Mouse (Mus musculus) stomach, postnatal 0 days (tissue): ENCODE results near the gene Senp6. TPM values are rescaled to one million over a fixed set of nuclear protein-coding genes. Genes with fewer than 3 reads are reported as not detected.

Experiments
- ATAC-seq: fragments of 200-750 bp; cut with Nextera tagmentation; 2 replicates; pipeline ENCODE4 v1.8.0; 2017; ENCODE audit not compliant: low FRiP score, low TSS enrichment
- DNase-seq: peaks from one replicate; pipeline ENCODE4 v3.0.0-alpha.2; 2016; ENCODE audit warnings: low spot score
- H3K27ac ChIP-seq: fragments of 300-500 bp; sonication (generic); replicated peaks from 2 replicates; pipeline ENCODE4 v1.5.1; 2014; ENCODE audit warnings: mild to moderate bottlenecking, control low read depth
- H3K27me3 ChIP-seq: fragments of 300-500 bp; sonication (generic); 2 replicates; pipeline ENCODE4 v1.6.1; 2014; ENCODE audit warnings: low read length; ENCODE audit not compliant: control insufficient read depth, insufficient read depth
- H3K36me3 ChIP-seq: fragments of 300-500 bp; sonication (generic); 2 replicates; pipeline ENCODE4 v1.6.1; 2014; ENCODE audit warnings: low read length, mixed read lengths; ENCODE audit not compliant: control insufficient read depth, insufficient read depth
- H3K4me1 ChIP-seq: fragments of 300-500 bp; sonication (generic); replicated peaks from 2 replicates; pipeline ENCODE4 v1.6.1; 2014; ENCODE audit warnings: antibody characterized with exemption; ENCODE audit not compliant: control insufficient read depth, insufficient read depth
- H3K4me2 ChIP-seq: fragments of 300-500 bp; sonication (generic); replicated peaks from 2 replicates; pipeline ENCODE4 v1.6.1; 2014; ENCODE audit warnings: low read depth, mild to moderate bottlenecking, control low read depth, moderate library complexity
- H3K4me3 ChIP-seq: fragments of 300-500 bp; sonication (generic); 2 replicates; pipeline ENCODE4 v1.5.1; 2014; ENCODE audit warnings: low read depth, low read length, control low read depth
- H3K9ac ChIP-seq: fragments of 300-500 bp; sonication (generic); 2 replicates; pipeline ENCODE4 v1.6.1; 2014; ENCODE audit warnings: mild to moderate bottlenecking, low read length, control low read depth, mixed read lengths
- H3K9me3 ChIP-seq: fragments of 300-500 bp; sonication (generic); 2 replicates; pipeline ENCODE4 v1.6.1; 2016; ENCODE audit warnings: low read length; ENCODE audit not compliant: control insufficient read depth
- CTCF ChIP-seq: IDR thresholded peaks from 2 replicates; pipeline ENCODE4 v1.5.1; 2016; ENCODE audit warnings: antibody characterized with exemption, low read depth, mild to moderate bottlenecking, moderate library complexity
- EP300 ChIP-seq: optimal IDR thresholded peaks from 2 replicates; pipeline ENCODE3; 2016; ENCODE audit warnings: antibody characterized with exemption
- WGBS: fragments of 180-500 bp; shearing (Covaris S2); extraction: QIAGEN DNeasy Blood & Tissue Kit; methylation state at CpG from one replicate; pipeline ENCODE4 v1.1.7; 2014; 5-methylcytosine and 5-hydroxymethylcytosine counted together
- polyA plus RNA-seq: library from polyadenylated mRNA; unstranded; fragments of >200 nt; fragmentation: Nextera tagmentation; extraction: Ambion mirVana; gene quantifications from 2 replicates; pipeline ENCODE4 v1.2.1, GENCODE M21; 2015

Senp6 gene
- polyA plus RNA-seq, 1 experiment from 2014 or later = 30.2 TPM

DNA sequence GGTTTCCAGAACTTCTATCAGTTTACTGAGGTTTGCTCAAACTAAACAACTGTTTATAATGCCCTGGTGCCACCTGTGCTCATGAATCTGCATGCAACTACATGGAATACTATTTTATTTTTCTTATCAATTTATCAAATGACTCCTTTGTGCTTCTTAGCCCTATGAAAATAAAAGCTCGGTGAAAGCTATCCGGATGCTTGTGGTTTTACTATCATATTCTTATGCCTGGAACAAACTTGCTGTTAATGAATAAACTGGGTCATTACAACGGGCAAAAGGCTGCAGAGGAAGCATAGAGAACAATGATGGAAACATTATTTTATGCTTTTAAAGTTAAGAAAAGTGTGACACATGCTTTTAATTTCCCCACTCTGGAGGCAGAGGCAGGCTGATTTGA lies 3.3 kb downstream of the Senp6 start:
- WGBS = 52% methylated on average over 3 of the region's 3 CpGs
- Histone ChIP-seq H3K27ac (no peak overlapping the region), H3K27me3 (no peaks in the 10 kb centered on the region), H3K9ac (no peak overlapping the region), H3K4me3 (no peak overlapping the region), H3K4me2 (no peak overlapping the region), H3K4me1 (peaks cover 7% of the 10 kb centered on the region; the same call in 1 of the 2 replicates), H3K36me3 (no peaks in the 10 kb centered on the region), H3K9me3 (no peaks in the 10 kb centered on the region)
- ATAC-seq (no peak), DNase-seq (no peak)
- TF ChIP-seq EP300 (no peak), CTCF (no peak)

DNA sequence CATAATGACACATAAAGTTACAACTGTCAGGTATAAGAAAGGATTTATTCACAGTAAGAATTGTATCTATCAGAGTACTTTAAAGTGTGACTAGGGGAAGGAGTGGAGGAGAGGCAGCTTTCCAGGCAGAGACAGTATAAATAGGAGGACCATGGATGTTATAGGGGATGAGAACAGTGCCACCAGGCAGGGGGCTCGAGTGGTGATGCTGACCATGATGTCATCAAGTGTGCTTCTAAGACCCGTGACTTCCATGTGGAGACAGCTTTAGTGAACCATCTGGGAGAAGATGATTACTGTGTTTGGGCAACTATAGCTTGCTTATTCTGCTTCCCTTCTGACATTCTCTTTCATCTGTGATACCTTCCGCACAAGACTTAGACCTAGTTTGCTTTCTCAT lies 4.9 kb downstream of the Senp6 start:
- Histone ChIP-seq H3K27ac (no peak overlapping the region), H3K9ac (no peak overlapping the region), H3K27me3 (no peaks in the 10 kb centered on the region), H3K9me3 (no peaks in the 10 kb centered on the region), H3K4me3 (no peak overlapping the region), H3K4me1 (peaks cover 7% of the 10 kb centered on the region; the same call in 1 of the 2 replicates), H3K36me3 (no peaks in the 10 kb centered on the region), H3K4me2 (no peak overlapping the region)
- ATAC-seq (no peak), DNase-seq (no peak)
- TF ChIP-seq CTCF (no peak), EP300 (no peak)
- WGBS = 59% methylated on average over 3 of the region's 3 CpGs

DNA sequence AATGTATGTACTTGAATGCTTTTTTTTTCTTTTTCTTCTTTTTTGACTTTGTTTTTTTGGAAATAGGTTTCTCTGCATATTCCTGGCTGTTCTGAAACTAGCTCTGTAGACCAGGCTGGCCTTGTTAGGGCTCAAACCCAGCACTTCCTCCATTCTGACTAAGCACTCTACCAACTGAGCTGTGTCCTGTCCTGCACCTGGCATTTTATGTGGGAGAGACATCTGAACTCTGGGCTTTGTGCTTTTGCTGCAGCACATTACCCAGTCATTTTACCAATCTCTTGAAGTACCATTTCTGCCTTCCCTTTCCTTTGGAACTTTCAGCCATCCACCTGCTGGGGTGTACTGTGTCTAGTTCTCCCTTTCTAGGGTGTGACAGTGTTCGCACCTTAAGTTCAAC lies 7.4 kb downstream of the Senp6 start:
- Histone ChIP-seq H3K4me2 (no peak overlapping the region), H3K4me3 (no peak overlapping the region), H3K9ac (no peak overlapping the region), H3K27ac (no peak overlapping the region), H3K9me3 (no peaks in the 10 kb centered on the region), H3K36me3 (no peaks in the 10 kb centered on the region), H3K4me1 (peaks cover 7% of the 10 kb centered on the region; the same call in 1 of the 2 replicates), H3K27me3 (no peaks in the 10 kb centered on the region)
- DNase-seq = no peak
- ATAC-seq = no peak
- WGBS = 56% methylated on average over 1 of the region's 1 CpGs
- TF ChIP-seq CTCF = no peak
- no peak for TF ChIP-seq EP300

DNA sequence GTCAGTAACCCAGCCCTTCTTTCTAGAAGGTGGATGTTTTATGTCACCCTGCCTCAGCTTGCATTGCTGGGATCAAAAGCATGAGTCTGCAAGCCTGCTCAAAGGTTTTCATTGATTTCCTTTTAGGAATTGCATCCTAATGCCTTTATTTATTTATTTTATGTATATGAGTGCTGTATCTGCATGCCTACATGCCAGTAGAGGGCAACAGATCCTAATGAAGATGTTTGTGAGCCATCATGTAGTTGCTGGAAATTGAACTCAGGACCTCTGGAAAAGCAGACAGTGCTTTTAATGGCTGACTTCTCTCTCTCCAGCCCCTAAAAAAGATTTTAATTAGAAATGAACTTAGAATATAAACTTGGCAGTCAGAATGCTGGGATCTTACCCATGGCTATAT lies 8.2 kb downstream of the Senp6 start:
- no peak overlapping the region for H3K4me3 ChIP-seq
- no peak for DNase-seq
- no peak for ATAC-seq
- no peaks in the 10 kb centered on the region for H3K27me3 ChIP-seq
- H3K9me3 ChIP-seq = no peaks in the 10 kb centered on the region
- H3K27ac ChIP-seq = 0 out of 2 replicates have a peak overlapping the region, but pooled peaks have one; percentile 18
- H3K4me2 ChIP-seq = no peak overlapping the region
- H3K4me1 ChIP-seq = peaks cover 7% of the 10 kb centered on the region; the same call in 1 of the 2 replicates
- H3K36me3 ChIP-seq = no peaks in the 10 kb centered on the region
- peak; percentile 69 for TF ChIP-seq CTCF
- no peak for TF ChIP-seq EP300
- no peak overlapping the region for H3K9ac ChIP-seq

DNA sequence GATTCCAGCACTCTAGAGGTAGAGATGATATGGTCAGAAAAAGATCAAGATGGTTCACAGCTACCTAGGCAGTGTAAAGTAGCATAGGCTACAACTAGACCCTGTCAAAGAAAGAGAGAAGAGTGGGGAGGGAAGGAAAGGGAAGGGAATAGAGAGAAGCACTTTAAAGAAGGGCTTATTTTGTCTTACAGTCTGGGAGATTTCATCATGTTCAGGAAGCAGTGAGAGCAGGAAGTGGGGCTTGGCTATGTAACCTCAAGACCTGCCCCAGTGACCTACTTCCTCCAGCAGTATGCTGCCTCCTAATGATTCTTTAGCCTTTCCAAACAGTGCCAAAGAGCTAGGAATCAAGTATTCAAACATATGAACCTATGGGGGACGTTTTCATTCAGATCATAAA lies 14.2 kb downstream of the Senp6 start:
- no peak for DNase-seq
- TF ChIP-seq EP300 = no peak
- TF ChIP-seq CTCF = no peak
- Histone ChIP-seq H3K9ac (no peak overlapping the region), H3K4me2 (no peak overlapping the region), H3K27ac (no peak overlapping the region), H3K4me1 (no peaks in the 10 kb centered on the region), H3K36me3 (no peaks in the 10 kb centered on the region), H3K4me3 (no peak overlapping the region), H3K9me3 (no peaks in the 10 kb centered on the region), H3K27me3 (no peaks in the 10 kb centered on the region)
- 60% methylated on average over 1 of the region's 1 CpGs for WGBS
- ATAC-seq = peak; percentile 59; the same call in 1 of the 2 replicates

DNA sequence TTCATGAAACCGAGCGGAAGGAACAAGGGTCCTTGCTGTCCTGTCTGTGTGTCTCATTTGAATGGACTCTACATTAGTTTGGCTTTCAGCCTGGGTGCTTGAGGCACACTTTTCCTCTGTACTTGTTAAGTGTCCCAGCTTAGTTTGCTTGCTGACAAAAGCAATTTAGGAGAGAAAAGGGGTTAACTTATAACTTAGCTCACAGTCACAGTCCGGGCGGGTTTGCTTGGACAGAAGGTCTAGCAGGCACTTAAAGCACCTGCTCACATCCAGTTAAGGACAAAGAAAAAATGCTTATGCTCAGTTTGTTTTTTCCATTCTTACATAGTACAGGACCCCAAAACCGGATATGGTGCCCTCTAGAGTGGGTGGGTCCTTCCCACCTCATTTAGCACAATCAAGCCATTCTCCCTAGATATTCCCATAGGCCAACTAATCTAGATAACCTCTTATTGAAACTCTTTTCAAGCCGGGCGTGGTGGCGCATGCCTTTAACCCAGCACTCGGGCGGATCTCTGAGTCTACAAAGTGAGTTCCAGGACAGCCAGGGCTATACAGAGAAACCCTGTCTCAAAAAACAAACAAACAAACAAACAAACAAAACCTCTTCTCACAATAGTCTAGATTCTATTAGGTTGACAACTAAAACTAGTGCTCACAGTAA lies 17.9 kb downstream of the Senp6 start:
- WGBS = 47% methylated on average over 10 of the region's 10 CpGs
- DNase-seq = no peak
- H3K9me3 ChIP-seq = no peaks in the 10 kb centered on the region
- no peaks in the 10 kb centered on the region for H3K27me3 ChIP-seq
- H3K9ac ChIP-seq = no peak overlapping the region
- no peak overlapping the region for H3K4me3 ChIP-seq
- H3K4me1 ChIP-seq = no peaks in the 10 kb centered on the region
- TF ChIP-seq EP300 = no peak
- TF ChIP-seq CTCF = no peak
- peak; percentile 57; the same call in 1 of the 2 replicates for ATAC-seq
- H3K27ac ChIP-seq = no peak overlapping the region
- H3K4me2 ChIP-seq = no peak overlapping the region
- H3K36me3 ChIP-seq = no peaks in the 10 kb centered on the region
